Mouse (Mus musculus) kidney, embryonic 15.5 days (tissue): ENCODE measurements at regions not wholly inside any gene's neighbourhood (a gene's known extent, or its start where the extent isn't known, plus 50 kb on each side); places are given as distances from the start of the nearest gene placed in this dataset.

Source experiments
- ATAC-seq: fragments of 200-750 bp; cut with Nextera tagmentation; replicated peaks from 2 replicates; pipeline ENCODE4 v1.8.0; 2017; ENCODE audit warnings: moderate TSS enrichment; ENCODE audit not compliant: low FRiP score
- H3K27ac ChIP-seq: fragments of 300-500 bp; sonication (generic); 2 replicates; pipeline ENCODE4 v1.5.1; 2015; ENCODE audit warnings: mild to moderate bottlenecking, inconsistent platforms
- H3K27me3 ChIP-seq: fragments of 300-500 bp; sonication (generic); 2 replicates; pipeline ENCODE4 v1.6.1; 2015; ENCODE audit warnings: inconsistent platforms
- H3K36me3 ChIP-seq: fragments of 300-500 bp; sonication (generic); 2 replicates; pipeline ENCODE4 v1.6.1; 2015; ENCODE audit warnings: inconsistent platforms
- H3K4me1 ChIP-seq: fragments of 300-500 bp; sonication (generic); 2 replicates; pipeline ENCODE4 v1.6.1; 2015; ENCODE audit warnings: inconsistent platforms
- H3K4me2 ChIP-seq: fragments of 300-500 bp; sonication (generic); 2 replicates; pipeline ENCODE4 v1.6.1; 2015; ENCODE audit warnings: moderate library complexity, mild to moderate bottlenecking, inconsistent platforms
- H3K4me3 ChIP-seq: fragments of 300-500 bp; sonication (generic); replicated peaks from 2 replicates; pipeline ENCODE4 v1.5.1; 2015; ENCODE audit warnings: mild to moderate bottlenecking, inconsistent platforms
- H3K9ac ChIP-seq: fragments of 300-500 bp; sonication (generic); 2 replicates; pipeline ENCODE4 v1.6.1; 2015; ENCODE audit warnings: mild to moderate bottlenecking, inconsistent platforms
- H3K9me3 ChIP-seq: fragments of 300-500 bp; sonication (generic); replicated peaks from 2 replicates; pipeline ENCODE4 v1.6.1; 2016; ENCODE audit warnings: inconsistent platforms
- WGBS: fragments of 180-500 bp; shearing (Covaris S2); methylation state at CpG from one replicate; pipeline ENCODE4 v1.1.7; 2015; ENCODE audit warnings: mixed read lengths; 5-methylcytosine and 5-hydroxymethylcytosine counted together

GRCm38 (mm10) chr4:106859476-106859875 is 51.0 kb upstream of the Ssbp3 start:
- Histone ChIP-seq H3K27ac (peak overlapping the region; percentile 87), H3K4me2 (no peak overlapping the region), H3K4me1 (peaks cover 71% of the 10 kb centered on the region), H3K9me3 (no peaks in the 10 kb centered on the region), H3K4me3 (no peak overlapping the region), H3K36me3 (no peaks in the 10 kb centered on the region), H3K9ac (no peak overlapping the region), H3K27me3 (no peaks in the 10 kb centered on the region)
- ATAC-seq = peak; percentile 35; the same call in 1 of the 2 replicates

GRCm38 (mm10) chr4:106858357-106859088 is 52.0 kb upstream of the Ssbp3 start:
- H3K36me3 ChIP-seq = no peaks in the 10 kb centered on the region
- H3K27me3 ChIP-seq = no peaks in the 10 kb centered on the region
- 70% methylated on average over 13 of the region's 13 CpGs for WGBS
- peaks cover 76% of the 10 kb centered on the region for H3K4me1 ChIP-seq
- H3K4me2 ChIP-seq = no peak overlapping the region
- peak overlapping the region; percentile 87; the same call in 1 of the 2 replicates for H3K27ac ChIP-seq
- H3K4me3 ChIP-seq = no peak overlapping the region
- no peak for ATAC-seq
- no peak overlapping the region for H3K9ac ChIP-seq
- no peaks in the 10 kb centered on the region for H3K9me3 ChIP-seq

GRCm38 (mm10) chr4:106855771-106856170 is 51.0 kb upstream of the Acot11 start:
- Histone ChIP-seq H3K4me2 (0 out of 2 replicates have a peak overlapping the region, but pooled peaks have one; percentile 34), H3K4me3 (no peak overlapping the region), H3K9me3 (no peaks in the 10 kb centered on the region), H3K4me1 (peaks cover 53% of the 10 kb centered on the region), H3K27ac (no peak overlapping the region), H3K27me3 (no peaks in the 10 kb centered on the region), H3K36me3 (no peaks in the 10 kb centered on the region), H3K9ac (no peak overlapping the region)
- whole genome bisulfite sequencing = 9% methylated on average over 19 of the region's 19 CpGs
- ATAC-seq = no peak

GRCm38 (mm10) chr4:106854361-106855309 is 49.8 kb upstream of the Acot11 start:
- H3K9ac ChIP-seq = peak overlapping the region; percentile 26; the same call in 1 of the 2 replicates
- 9% methylated on average over 12 of the region's 15 CpGs for WGBS

More at GRCm38 (mm10) chr4:106854361-106855309, 49.8 kb upstream of the Acot11 start:
- ATAC-seq = peak; percentile 73
- Histone ChIP-seq H3K4me3 (peak overlapping the region; percentile 21), H3K36me3 (no peaks in the 10 kb centered on the region), H3K4me2 (peak overlapping the region; percentile 49), H3K4me1 (peaks cover 42% of the 10 kb centered on the region), H3K27me3 (no peaks in the 10 kb centered on the region), H3K9me3 (no peaks in the 10 kb centered on the region), H3K27ac (peak overlapping the region; percentile 82)
